Comparison of ENCODE assay signal across 8 mouse cellular contexts in the genomic region with DNA sequence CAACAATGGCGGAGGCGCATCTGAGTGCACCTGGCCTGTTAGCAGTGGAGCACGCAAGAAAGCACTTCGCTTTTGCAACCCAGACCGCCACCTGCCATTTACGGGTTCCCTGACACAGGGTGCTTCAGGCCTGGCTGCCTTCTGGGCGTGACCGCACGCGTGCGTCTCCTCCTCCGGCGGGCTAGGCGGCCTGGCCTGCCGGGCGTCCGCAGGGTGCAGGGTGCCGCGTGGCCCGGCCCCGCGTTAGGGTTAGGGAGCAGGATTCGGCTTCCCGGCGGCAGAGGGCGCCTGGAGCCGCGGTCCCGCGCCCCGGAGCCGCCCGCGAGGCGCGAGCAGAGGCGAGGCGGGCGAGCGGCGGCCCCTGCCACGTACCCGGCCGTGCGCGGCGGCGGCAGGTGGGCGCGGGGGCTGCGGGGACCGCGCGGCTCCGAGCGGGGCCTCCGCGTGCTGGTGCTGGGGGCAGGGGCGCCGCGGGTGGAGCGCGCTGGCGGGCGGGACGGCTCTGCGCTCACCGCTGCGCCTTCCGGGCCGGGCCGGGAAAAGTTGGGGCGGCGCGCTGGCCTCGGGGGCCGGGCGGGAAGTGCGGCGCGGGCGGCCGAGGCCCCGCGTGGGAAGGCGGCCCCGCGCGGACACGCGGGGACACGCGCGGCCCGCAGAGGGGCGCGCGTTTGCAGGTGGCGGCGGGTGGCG. TPM values are rescaled to one million over a fixed set of nuclear protein-coding genes. Genes with fewer than 3 reads are reported as not detected.
DNase-seq lines count a peak whose midpoint lies in the region; ATAC-seq and TF ChIP-seq lines count a peak whose summit lies in the region.

A gene (plus strand): TSS at position 198 of the 690 bp plus-strand sequence.

- TF ChIP-seq POLR2A in small intestine, adult 2 months (IDR thresholded peaks at IDR 0.05; ENCODE audit: low read depth, low read length), result peak; percentile 24; the same call in 1 of the 2 replicates

- no peaks in the 10 kb centered on the region for H3K9me3 ChIP-seq in hindbrain, embryonic 16.5 days (ENCODE audit: control insufficient read depth, low read length)

- peak; percentile 91 for ATAC-seq in hindbrain, embryonic 16.5 days
- peak; percentile 91 for ATAC-seq in megakaryocyte-erythroid progenitor cell, adult 5-6 weeks (replicated peaks; ENCODE audit: low FRiP score, low TSS enrichment, poor library complexity, severe bottlenecking)

- H3K4me2 ChIP-seq in hindbrain, embryonic 16.5 days (ENCODE audit: low read length), result peak within 1 kb of the TSS; percentile 87

- TF ChIP-seq CTCF in small intestine, adult 2 months (IDR thresholded peaks at IDR 0.05; ENCODE audit: extremely low read depth, insufficient read length, insufficient replicate concordance, low read depth, low read length), result peak; percentile 48

- peak within 1 kb of the TSS; percentile 83 for H3K9ac ChIP-seq in hindbrain, embryonic 16.5 days (ENCODE audit: low read depth, low read length)

- intact Hi-C loops in left cerebral cortex, postnatal 36 days (cut with DNase I), result loop anchor here (2.0 to 5.0 kb wide), 2 partner anchors 126 to 191 kb away; no protein-coding TSS in a partner anchor

- H3K4me1 ChIP-seq in hindbrain, embryonic 16.5 days (ENCODE audit: control insufficient read depth, insufficient read depth, low read depth, low read length), result peaks cover 8% of the 10 kb centered on the region
- H3K4me1 ChIP-seq in small intestine, adult 2 months (ENCODE audit: control insufficient read depth, insufficient read depth, insufficient read length, low read length), result peaks cover 10% of the 10 kb centered on the region

- WGBS in hindbrain, embryonic 16.5 days, result 1% methylated on average over 67 of the region's 101 CpGs
- under 1% methylated on average over 101 of the region's 101 CpGs for WGBS in small intestine, adult 2 months

- no peaks in the 10 kb centered on the region for H3K27me3 ChIP-seq in hindbrain, embryonic 16.5 days (replicated peaks; ENCODE audit: control insufficient read depth, insufficient read depth, low read length)
- H3K27me3 ChIP-seq in small intestine, adult 2 months (ENCODE audit: control insufficient read depth, insufficient read depth, low read length), result no peaks in the 10 kb centered on the region

- no peaks in the 10 kb centered on the region for H3K36me3 ChIP-seq in hindbrain, embryonic 16.5 days (ENCODE audit: control insufficient read depth, insufficient read depth, low read length)
- no peaks in the 10 kb centered on the region for H3K36me3 ChIP-seq in small intestine, adult 2 months (ENCODE audit: control insufficient read depth, insufficient read depth, low read length)

- H3K4me3 ChIP-seq in hindbrain, embryonic 16.5 days (ENCODE audit: low read length), result peak within 1 kb of the TSS; percentile 72
- H3K4me3 ChIP-seq in small intestine, adult 2 months (ENCODE audit: low read depth, low read length), result peak within 1 kb of the TSS; percentile 90

- peak within 1 kb of the TSS; percentile 64; the same call in 1 of the 2 replicates for H3K27ac ChIP-seq in hindbrain, embryonic 16.5 days (ENCODE audit: low read depth, low read length)
- H3K27ac ChIP-seq in small intestine, adult 2 months (ENCODE audit: insufficient read depth, low read depth, low read length), result peak within 1 kb of the TSS; percentile 45; the same call in 1 of the 2 replicates

- DNase-seq in adipocyte (ENCODE audit: low spot score) (peak; percentile 21), MN1 (ENCODE audit: low spot score) (no peak)
- peak; percentile 67 to 80 for DNase-seq in cerebellum, postnatal 25 days
- DNase-seq in gastrocnemius, postnatal 10 days, result peak; percentile 78
- DNase-seq in left cerebral cortex, postnatal 36 days (ENCODE audit: low spot score in 2 of 2), result peak; percentile 43 to 60

RNA-seq across cellular contexts. Expression of the gene that starts here (rescaled TPM):
- total RNA-seq in gastrocnemius, postnatal 10 days (2021), result 10 to 100 TPM; 17.0 to 17.9 TPM
- 0.84 and 0.86 TPM in 2 replicates for polyA plus RNA-seq in hindbrain, embryonic 16.5 days (2015; fragmentation: Nextera tagmentation; extraction: Ambion mirVana)
- 1 to 10 TPM; 3.2 to 3.9 TPM for total RNA-seq in left cerebral cortex, postnatal 36 days (2021)
- 20.5 and 23.7 TPM in 2 replicates for total RNA-seq in megakaryocyte-erythroid progenitor cell, adult 5-6 weeks (2014; fragmentation: Nextera tagmentation)
- total RNA-seq in megakaryocyte-erythroid progenitor cell, adult 5-6 weeks (2017), result 8.5 and 20.7 TPM in 2 replicates
- polyA plus RNA-seq in small intestine, adult 2 months (2012; rRNA removed), result 6.8 and 15.2 TPM in 2 replicates

Comparison
In these comparisons a context has a peak if more than half of its experiments do, and no peak if none do; other contexts are left out.
1. Peak in ATAC-seq, H3K4me3 ChIP-seq, H3K27ac ChIP-seq, H3K9ac ChIP-seq and H3K4me2 ChIP-seq in hindbrain, embryonic 16.5 days; RNA of the gene not detected or under 1 TPM.